Mouse (Mus musculus) small intestine, adult 2 months (tissue): ENCODE data around the gene Rnd1.
A peak's percentile ranks its signal among the peaks of the same experiment; 100 is the strongest.

Experiments used
- CTCF ChIP-seq: fragments of 200-500 bp; IDR thresholded peaks from 2 replicates; pipeline ENCODE4 v1.5.1; 2012; ENCODE audit warnings: low read depth, mild to moderate bottlenecking, control low read depth, inconsistent platforms, low read length, moderate library complexity, mixed read lengths; ENCODE audit not compliant: insufficient replicate concordance, insufficient read length; ENCODE audit errors: extremely low read depth
- POLR2A ChIP-seq: fragments of 200-500 bp; IDR thresholded peaks from 2 replicates; pipeline ENCODE4 v1.6.1; 2012; ENCODE audit warnings: low read depth, mild to moderate bottlenecking, control low read depth, inconsistent platforms, low read length, moderate library complexity

GRCm38 (mm10) chr15:98714230-98714652, 37.0 kb upstream of the Rnd1 start:
- TF ChIP-seq CTCF, result peak; percentile 11; the same call in 1 of the 2 replicates
- TF ChIP-seq POLR2A, result no peak
